Mouse (Mus musculus): Measurements from ENCODE around the gene Birc3.
"Not testable (repeated sequence)": the region's sequence is repeated elsewhere in the genome, so short reads cannot be mapped to it uniquely, and the experiment has no call there.

Birc3 gene

GRCm38 (mm10) chr9:7872775-7873439 is at the start of gene Birc3:
Gene Birc3 (minus strand): TSS chr9:7873186.
- in situ Hi-C loops (cut with MboI, MseI): loop anchor here in 1 of 2 experiments (10.0 kb wide), 2 partner anchors 108 to 848 kb away; partner anchors contain the start of gene Tmem123

GRCm38 (mm10) chr9:7914925-7915324 is 41.9 kb upstream of the Birc3 start:
- in situ Hi-C loops (cut with MboI, MseI): no loop called here

GRCm38 (mm10) chr9:7914487-7914886 is 41.5 kb upstream of the Birc3 start:
- in situ Hi-C loops (cut with MboI, MseI): no loop called here

- in situ Hi-C loops (cut with MboI, MseI): no loop called here
Measured at GRCm38 (mm10) chr9:7913953-7914352, 41.0 kb upstream of the Birc3 start.

GRCm38 (mm10) chr9:7907351-7907985 is 34.5 kb upstream of the Birc3 start:
- in situ Hi-C loops (cut with MboI, MseI): no loop called here

- in situ Hi-C loops (cut with MboI, MseI): no loop called here
Measured at GRCm38 (mm10) chr9:7906564-7906963, 33.6 kb upstream of the Birc3 start.

- in situ Hi-C loops (cut with MboI, MseI): no loop called here
Measured at GRCm38 (mm10) chr9:7903825-7904224, 30.8 kb upstream of the Birc3 start.

- in situ Hi-C loops (cut with MboI, MseI): no loop called here
Measured at GRCm38 (mm10) chr9:7903262-7903661, 30.3 kb upstream of the Birc3 start.

GRCm38 (mm10) chr9:7902311-7902710 is 29.3 kb upstream of the Birc3 start:
- in situ Hi-C loops (cut with MboI, MseI): no loop called here

GRCm38 (mm10) chr9:7900965-7901364 is 28.0 kb upstream of the Birc3 start:
- in situ Hi-C loops (cut with MboI, MseI): no loop called here

- in situ Hi-C loops (cut with MboI, MseI): loop anchor here (5.0 kb wide), 3 partner anchors 185 to 295 kb away; no protein-coding TSS in a partner anchor
Measured at GRCm38 (mm10) chr9:7897502-7897901, 24.5 kb upstream of the Birc3 start.

GRCm38 (mm10) chr9:7891796-7892195 is 18.8 kb upstream of the Birc3 start:
- in situ Hi-C loops (cut with MboI, MseI): not testable (repeated sequence)

- in situ Hi-C loops (cut with MboI, MseI): no loop called here
Measured at GRCm38 (mm10) chr9:7891177-7891576, 18.2 kb upstream of the Birc3 start.

GRCm38 (mm10) chr9:7884346-7884745 is 11.4 kb upstream of the Birc3 start:
- in situ Hi-C loops (cut with MboI, MseI): no loop called here

- in situ Hi-C loops (cut with MboI, MseI): no loop called here
Measured at GRCm38 (mm10) chr9:7882304-7882865, 9.4 kb upstream of the Birc3 start.

GRCm38 (mm10) chr9:7873511-7874211 is 675 bp upstream of the Birc3 start:
- in situ Hi-C loops (cut with MboI, MseI): loop anchor here in 1 of 2 experiments (10.0 kb wide), 2 partner anchors 109 to 849 kb away; partner anchors contain the start of gene Tmem123

- in situ Hi-C loops (cut with MboI, MseI): loop anchor here in 1 of 2 experiments (10.0 kb wide), 2 partner anchors 107 to 847 kb away; partner anchors contain the start of gene Tmem123
Measured at GRCm38 (mm10) chr9:7872044-7872774, 777 bp downstream of the Birc3 start.

GRCm38 (mm10) chr9:7871316-7872043 is 1.5 kb downstream of the Birc3 start:
- in situ Hi-C loops (cut with MboI, MseI): loop anchor here in 1 of 2 experiments (10.0 kb wide), 2 partner anchors 107 to 847 kb away; partner anchors contain the start of gene Tmem123

- in situ Hi-C loops (cut with MboI, MseI): loop anchor here in 1 of 2 experiments (10.0 kb wide), 2 partner anchors 106 to 846 kb away; partner anchors contain the start of gene Tmem123
Measured at GRCm38 (mm10) chr9:7870556-7871315, 2.2 kb downstream of the Birc3 start.
